Comparison of ENCODE assay signal across 12 mouse cellular contexts in genomic region chr8:114889578-114890374, GRCm38 (mm10).
A peak's percentile ranks its signal among the peaks of the same experiment; 100 is the strongest.
DNase-seq lines count a peak whose midpoint lies in the region; ATAC-seq and TF ChIP-seq lines count a peak whose summit lies in the region.
"Had no signal": no experiment of that assay in that cellular context is flagged by ENCODE, and none has a peak within 500 bp of the region (broad histone marks: within the 10 kb centered on the region; RNA-seq: fewer than 3 reads in every experiment).

No protein-coding gene starts in this region.

- no peak overlapping the region for H3K9ac ChIP-seq in hindbrain, embryonic 11.5 days (ENCODE audit: low read depth, low read length)
- H3K9ac ChIP-seq in forebrain, postnatal 0 days: no peak overlapping the region
- no peak overlapping the region for H3K9ac ChIP-seq in neural tube, embryonic 15.5 days (replicated peaks)
- H3K9ac ChIP-seq: liver, embryonic 12.5 days had no signal

- TF ChIP-seq POLR2A in thymus, adult 2 months (IDR thresholded peaks at IDR 0.05; ENCODE audit: control insufficient read depth, extremely low read depth, insufficient read depth, low read length, poor library complexity): no peak

- H3K4me1 ChIP-seq in hindbrain, embryonic 10.5 days (replicated peaks): peaks cover 28% of the 10 kb centered on the region
- H3K4me1 ChIP-seq in hindbrain, embryonic 11.5 days (replicated peaks; ENCODE audit: control insufficient read depth, insufficient read depth, low read length): no peaks in the 10 kb centered on the region; the same call in 1 of the 2 replicates
- peaks cover 26% of the 10 kb centered on the region for H3K4me1 ChIP-seq in thymus, adult 2 months (replicated peaks; ENCODE audit: control insufficient read depth, insufficient read depth, low read length)
- H3K4me1 ChIP-seq in forebrain, postnatal 0 days (ENCODE audit: insufficient read depth): peaks cover 10% of the 10 kb centered on the region; the same call in 1 of the 2 replicates
- peaks cover 18% of the 10 kb centered on the region for H3K4me1 ChIP-seq in neural tube, embryonic 15.5 days
- H3K4me1 ChIP-seq: liver, embryonic 12.5 days had no signal

- H3K27me3 ChIP-seq in hindbrain, embryonic 10.5 days (ENCODE audit: insufficient read depth, poor library complexity, severe bottlenecking): peaks cover 6% of the 10 kb centered on the region; the same call in 1 of the 2 replicates
- no peaks in the 10 kb centered on the region for H3K27me3 ChIP-seq in hindbrain, embryonic 11.5 days (ENCODE audit: control insufficient read depth, insufficient read depth, low read length)
- H3K27me3 ChIP-seq in thymus, adult 2 months (ENCODE audit: control insufficient read depth, insufficient read depth, low read length): no peaks in the 10 kb centered on the region
- H3K27me3 ChIP-seq in forebrain, postnatal 0 days (ENCODE audit: insufficient read depth, low read length): 0 out of 2 replicates have a peak, but pooled peaks cover 3% of the 10 kb centered on the region
- H3K27me3 ChIP-seq in neural tube, embryonic 15.5 days (replicated peaks): no peaks in the 10 kb centered on the region; the same call in 1 of the 2 replicates
- H3K27me3 ChIP-seq: liver, embryonic 12.5 days had no signal

- 84% methylated on average over 16 of the region's 16 CpGs for WGBS in hindbrain, embryonic 10.5 days
- 79% methylated on average over 16 of the region's 16 CpGs for WGBS in hindbrain, embryonic 11.5 days
- 72% methylated on average over 16 of the region's 16 CpGs for WGBS in thymus, adult 2 months
- WGBS in forebrain, postnatal 0 days: 36% methylated on average over 16 of the region's 16 CpGs
- 28% methylated on average over 16 of the region's 16 CpGs for WGBS in neural tube, embryonic 15.5 days

- no peak overlapping the region for H3K4me2 ChIP-seq in hindbrain, embryonic 11.5 days (replicated peaks; ENCODE audit: low read depth, low read length)
- 0 out of 2 replicates have a peak overlapping the region, but pooled peaks have one; percentile 13 for H3K4me2 ChIP-seq in forebrain, postnatal 0 days (ENCODE audit: low read depth)
- peak overlapping the region; percentile 39 for H3K4me2 ChIP-seq in neural tube, embryonic 15.5 days
- H3K4me2 ChIP-seq: liver, embryonic 12.5 days had no signal

- no peaks in the 10 kb centered on the region for H3K9me3 ChIP-seq in hindbrain, embryonic 10.5 days
- H3K9me3 ChIP-seq in hindbrain, embryonic 11.5 days (ENCODE audit: control insufficient read depth, low read length): no peaks in the 10 kb centered on the region
- no peaks in the 10 kb centered on the region for H3K9me3 ChIP-seq in forebrain, postnatal 0 days (ENCODE audit: low read length)
- no peaks in the 10 kb centered on the region for H3K9me3 ChIP-seq in neural tube, embryonic 15.5 days (replicated peaks)
- H3K9me3 ChIP-seq: liver, embryonic 12.5 days had no signal

- TF ChIP-seq CTCF in thymus, adult 2 months (IDR thresholded peaks at IDR 0.05; ENCODE audit: borderline replicate concordance, control insufficient read depth, extremely low read depth, insufficient read depth, low read length, poor library complexity): no peak
- no peak for TF ChIP-seq CTCF in forebrain, postnatal 0 days (IDR thresholded peaks at IDR 0.05; ENCODE audit: low read depth)

- H3K27ac ChIP-seq in hindbrain, embryonic 10.5 days: peak overlapping the region; percentile 47; the same call in 1 of the 2 replicates
- no peak overlapping the region for H3K27ac ChIP-seq in hindbrain, embryonic 11.5 days (ENCODE audit: low read depth, low read length)
- H3K27ac ChIP-seq in thymus, adult 2 months (ENCODE audit: control insufficient read depth, insufficient read depth, low read length): peak overlapping the region; percentile 21; the same call in 1 of the 2 replicates
- H3K27ac ChIP-seq in forebrain, postnatal 0 days (ENCODE audit: low read depth, low read length): no peak overlapping the region
- H3K27ac ChIP-seq in neural tube, embryonic 15.5 days (replicated peaks): no peak overlapping the region
- H3K27ac ChIP-seq: layer of hippocampus, adult 2 months; liver, embryonic 12.5 days had no signal

- no peak for DNase-seq in hindbrain, embryonic 10.5 days (ENCODE audit: low spot score)
- no peak for DNase-seq in hindbrain, embryonic 11.5 days (ENCODE audit: low spot score)
- DNase-seq in thymus, adult 2 months: no peak
- DNase-seq in thymus, postnatal 25 days: no peak
- peak; percentile 65 for DNase-seq in forebrain, postnatal 0 days
- no peak for DNase-seq in ovary, adult 18-20 months (ENCODE audit: low spot score)
- no peak for DNase-seq in embryo, embryonic 10.5 days (ENCODE audit: low spot score)

- no peaks in the 10 kb centered on the region for H3K36me3 ChIP-seq in hindbrain, embryonic 10.5 days
- no peaks in the 10 kb centered on the region for H3K36me3 ChIP-seq in hindbrain, embryonic 11.5 days (ENCODE audit: control insufficient read depth, insufficient read depth, low read length)
- H3K36me3 ChIP-seq in thymus, adult 2 months (ENCODE audit: control insufficient read depth, insufficient read depth, low read length): no peaks in the 10 kb centered on the region
- no peaks in the 10 kb centered on the region for H3K36me3 ChIP-seq in forebrain, postnatal 0 days (ENCODE audit: insufficient read depth)
- no peaks in the 10 kb centered on the region for H3K36me3 ChIP-seq in neural tube, embryonic 15.5 days
- H3K36me3 ChIP-seq: liver, embryonic 12.5 days had no signal

- ATAC-seq in hindbrain, embryonic 11.5 days (ENCODE audit: low FRiP score): no peak
- ATAC-seq in forebrain, postnatal 0 days: peak; percentile 23; the same call in 1 of the 2 replicates
- peak; percentile 41; the same call in 1 of the 2 replicates for ATAC-seq in neural tube, embryonic 15.5 days (ENCODE audit: low FRiP score)
- ATAC-seq: inflammation-experienced regulatory T-cells, adult 6 months; liver, embryonic 12.5 days had no signal

- no peak overlapping the region for H3K4me3 ChIP-seq in hindbrain, embryonic 10.5 days
- no peak overlapping the region for H3K4me3 ChIP-seq in hindbrain, embryonic 11.5 days (ENCODE audit: low read depth, low read length)
- no peak overlapping the region for H3K4me3 ChIP-seq in thymus, adult 2 months (ENCODE audit: control insufficient read depth, insufficient read depth, low read length)
- H3K4me3 ChIP-seq in forebrain, postnatal 0 days (ENCODE audit: low read depth, low read length): no peak overlapping the region
- no peak overlapping the region for H3K4me3 ChIP-seq in neural tube, embryonic 15.5 days (replicated peaks)
- H3K4me3 ChIP-seq: erythroblast, embryonic 14.5 days; layer of hippocampus, adult 2 months; liver, embryonic 12.5 days had no signal

Comparison
In these comparisons a context has a peak if more than half of its experiments do, and no peak if none do; other contexts are left out.
1. H3K27ac ChIP-seq: peak in hindbrain, embryonic 10.5 days (single experiment) and thymus, adult 2 months (single experiment); none in hindbrain, embryonic 11.5 days (single experiment), forebrain, postnatal 0 days (single experiment) and neural tube, embryonic 15.5 days (single experiment).